Mouse (Mus musculus): ENCODE data around the gene Afap1l2.

The Afap1l2 gene

GRCm38 (mm10) chr19:57007291-57007690, 737 bp downstream of the Afap1l2 start:
- DNase-seq (ENCODE audit: low spot score), result no peak

GRCm38 (mm10) chr19:57006841-57007240, 1.2 kb downstream of the Afap1l2 start:
- DNase-seq (ENCODE audit: low spot score), result no peak

GRCm38 (mm10) chr19:57005062-57005461, 3.0 kb downstream of the Afap1l2 start:
- DNase-seq (ENCODE audit: low spot score), result no peak

DNA sequence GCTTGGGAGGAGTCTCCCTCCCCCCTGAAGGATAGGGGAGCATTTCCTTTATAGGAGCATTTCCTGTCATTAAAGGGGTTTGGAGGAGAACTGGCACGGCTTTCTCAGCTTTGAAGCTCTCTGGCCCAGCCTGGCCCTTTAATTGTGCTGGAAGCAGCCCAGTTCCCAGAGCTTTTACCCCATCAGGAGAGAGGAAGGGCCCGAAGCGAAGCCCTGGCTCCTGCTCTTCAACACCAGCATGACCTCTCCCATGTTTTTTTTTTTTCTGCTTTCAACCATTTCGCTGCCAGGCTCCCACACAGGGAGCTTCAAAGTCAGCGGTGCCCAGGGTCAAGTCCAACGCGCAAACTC, 4.6 kb downstream of the Afap1l2 start:
- no peak for DNase-seq (ENCODE audit: low spot score)

DNA sequence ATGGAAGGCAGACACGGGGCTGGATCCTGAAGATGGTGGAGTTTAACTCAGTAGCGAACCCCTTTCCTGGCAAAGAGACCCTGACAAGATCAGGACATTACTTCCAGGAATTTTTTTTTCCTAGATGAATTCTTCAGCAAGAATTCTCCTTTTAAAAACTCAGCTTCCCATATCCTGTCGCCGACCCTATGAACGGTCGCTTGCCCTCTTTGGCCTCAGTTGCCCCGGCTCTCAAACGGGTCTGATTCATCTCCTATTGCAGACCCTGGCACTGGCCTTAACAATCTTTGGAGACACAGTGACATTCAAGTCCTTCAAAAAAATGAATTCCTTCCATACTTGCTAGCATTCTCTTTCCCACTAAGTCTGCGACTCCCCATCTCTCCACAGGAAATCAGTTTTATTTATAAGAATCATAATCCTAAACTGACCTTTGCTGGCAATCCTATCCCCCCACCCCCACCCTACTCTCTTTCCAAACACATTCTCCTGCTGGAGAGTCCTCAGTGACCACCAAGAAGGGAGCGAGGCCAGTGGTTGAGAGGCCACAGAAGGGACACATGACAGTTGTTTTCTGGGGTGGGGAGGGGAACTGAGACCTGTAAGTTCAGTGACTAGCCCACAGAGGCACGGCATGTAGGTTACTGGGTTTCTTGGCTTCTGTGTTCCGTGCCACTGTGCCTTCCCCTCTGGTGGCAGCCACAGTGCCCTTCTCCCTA, 5.1 kb downstream of the Afap1l2 start:
- no peak for DNase-seq (ENCODE audit: low spot score)

GRCm38 (mm10) chr19:57001926-57002325, 6.1 kb downstream of the Afap1l2 start:
- no peak for DNase-seq (ENCODE audit: low spot score)

GRCm38 (mm10) chr19:57000592-57000991, 7.4 kb downstream of the Afap1l2 start:
- DNase-seq (ENCODE audit: low spot score), result no peak

GRCm38 (mm10) chr19:56999781-57000180, 8.2 kb downstream of the Afap1l2 start:
- no peak for DNase-seq (ENCODE audit: low spot score)

DNA sequence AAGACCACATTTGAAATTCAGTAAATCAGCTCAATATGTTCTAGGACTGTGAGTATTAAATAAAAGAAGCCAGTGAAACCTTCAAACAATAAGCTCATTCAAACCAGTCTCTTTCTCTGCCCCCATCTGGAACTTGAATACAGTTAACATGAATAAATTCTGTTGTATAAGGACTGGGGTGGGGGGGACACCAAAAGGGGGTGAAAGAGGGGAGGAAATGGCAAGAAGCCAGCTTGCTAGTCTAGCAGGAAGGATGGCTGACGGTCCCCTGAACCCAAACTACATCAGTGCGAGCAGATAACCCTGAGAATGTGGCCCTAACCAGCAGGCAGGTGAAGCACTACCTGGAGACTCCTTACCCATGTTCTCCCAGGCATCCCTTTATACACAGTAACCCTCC, 9.1 kb downstream of the Afap1l2 start:
- DNase-seq (ENCODE audit: low spot score), result no peak

DNA sequence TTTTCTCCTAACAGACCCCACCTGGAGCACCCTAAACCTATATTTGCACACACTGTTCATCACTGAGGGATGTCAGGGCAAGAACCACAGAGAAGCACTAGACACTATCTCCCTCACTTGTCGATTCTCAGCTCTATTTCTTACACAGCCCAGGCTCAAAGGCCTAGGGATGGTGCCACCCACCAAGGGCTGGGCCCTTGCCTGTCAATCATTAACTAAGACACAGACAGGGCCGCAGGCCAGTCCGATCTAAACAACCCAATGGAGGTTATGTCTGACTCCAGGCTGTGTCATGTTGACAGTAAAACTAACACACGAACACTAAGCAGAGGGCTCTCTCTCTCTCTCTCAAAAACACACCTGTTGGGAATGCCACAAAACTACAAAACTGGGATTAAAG, 9.7 kb downstream of the Afap1l2 start:
- no peak for DNase-seq (ENCODE audit: low spot score)

GRCm38 (mm10) chr19:56997164-56997599, 10.8 kb downstream of the Afap1l2 start:
- DNase-seq (ENCODE audit: low spot score), result peak; percentile 87

GRCm38 (mm10) chr19:56995441-56995840, 12.6 kb downstream of the Afap1l2 start:
- DNase-seq (ENCODE audit: low spot score), result no peak

- no peak for DNase-seq (ENCODE audit: low spot score)
Observed at GRCm38 (mm10) chr19:56994653-56995052, 13.4 kb downstream of the Afap1l2 start.

DNA sequence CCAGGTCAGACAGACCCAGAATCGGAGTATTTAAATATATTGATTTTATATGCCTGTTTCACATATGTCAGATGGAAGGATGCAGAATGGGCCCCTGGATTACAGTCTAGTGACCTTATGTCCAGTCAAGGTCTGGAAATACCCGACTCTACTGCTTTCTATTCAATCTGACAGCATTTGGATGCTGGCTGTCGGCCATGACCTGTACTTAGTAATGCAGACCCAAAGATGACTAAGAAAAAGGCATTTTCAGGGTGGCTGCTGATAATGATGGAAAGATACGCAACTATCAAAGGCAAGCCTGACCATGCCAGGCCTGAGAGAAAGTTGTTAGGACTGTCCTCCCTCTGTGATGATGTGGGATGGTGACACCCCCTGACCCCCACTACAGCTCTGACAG, 14.3 kb downstream of the Afap1l2 start:
- DNase-seq (ENCODE audit: low spot score), result no peak

GRCm38 (mm10) chr19:56992978-56993545, 15.0 kb downstream of the Afap1l2 start:
- DNase-seq (ENCODE audit: low spot score), result no peak

DNA sequence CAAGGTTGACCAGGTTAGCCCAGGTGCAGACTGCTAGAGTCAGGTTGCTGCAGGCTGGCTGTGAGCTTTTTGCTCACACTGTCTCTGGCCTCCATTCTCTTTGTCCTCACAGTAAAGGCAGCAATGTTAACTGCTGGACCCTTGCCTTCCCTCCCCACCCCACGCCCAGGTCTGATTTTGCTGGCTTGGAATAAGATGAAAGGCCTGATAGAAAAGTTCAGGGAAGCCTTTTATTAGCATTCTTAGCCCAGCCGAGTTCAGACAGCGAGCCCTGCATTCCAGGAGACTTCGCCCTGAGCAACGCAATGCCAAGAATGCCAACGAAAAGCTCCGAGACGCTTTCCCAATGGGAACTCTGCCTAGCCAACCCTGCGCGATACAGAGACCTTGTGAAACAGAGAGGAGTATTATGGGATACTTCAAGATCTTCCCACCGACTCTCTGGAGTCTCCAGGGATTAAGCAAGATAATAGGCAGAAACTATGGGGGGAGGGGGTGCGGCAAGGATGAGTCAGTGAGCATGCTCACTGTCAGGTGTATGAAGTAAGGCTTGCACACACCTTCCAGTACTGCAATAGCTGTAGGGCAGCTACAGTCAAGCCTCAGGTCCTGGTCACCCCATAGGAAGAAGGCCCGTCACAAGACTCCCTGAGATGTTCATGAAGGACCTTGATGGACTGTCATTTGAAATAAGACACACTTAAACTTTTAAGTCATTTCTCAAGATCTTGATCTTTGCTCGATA, 17.5 kb downstream of the Afap1l2 start:
- DNase-seq (ENCODE audit: low spot score), result peak; percentile 76

DNA sequence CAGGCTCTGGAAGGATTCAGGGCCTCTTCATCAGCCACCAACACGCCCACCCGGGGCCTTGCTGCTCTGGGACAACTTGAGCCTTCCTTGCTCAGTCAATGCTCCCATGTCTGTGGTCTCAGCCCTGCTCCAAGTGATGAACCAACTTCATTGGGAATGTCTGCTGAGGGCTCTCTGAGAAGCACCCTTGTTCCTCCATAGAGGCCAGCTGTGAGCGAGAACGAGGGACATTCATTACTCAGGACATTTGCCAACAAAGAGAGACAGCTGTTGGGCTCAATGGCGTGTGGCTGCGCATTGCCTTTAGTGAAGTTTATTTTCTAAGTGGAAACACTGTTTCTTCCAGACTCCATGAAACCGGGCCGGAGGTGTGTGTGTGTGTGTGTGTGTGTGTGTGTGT, 18.9 kb downstream of the Afap1l2 start:
- no peak for DNase-seq (ENCODE audit: low spot score)

DNA sequence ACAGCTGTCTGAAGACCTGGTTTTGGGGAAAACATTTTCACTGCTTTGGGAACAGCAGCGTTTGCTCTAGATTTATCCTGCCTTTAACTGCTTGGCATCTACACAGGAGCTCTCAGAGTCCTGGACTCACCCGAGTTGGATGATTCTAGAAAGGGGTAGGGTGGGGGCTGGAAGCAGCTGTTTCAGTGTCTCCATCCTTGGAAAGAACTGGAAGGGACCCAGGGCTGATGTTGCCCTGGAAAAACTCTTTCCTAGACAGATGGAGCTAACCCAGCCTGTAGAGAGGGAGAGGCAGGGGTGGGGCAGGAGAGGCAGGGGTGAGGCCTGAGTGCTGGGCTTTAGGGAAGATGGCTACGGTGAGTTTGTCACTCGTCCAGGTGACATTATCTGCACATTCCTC, 23.8 kb downstream of the Afap1l2 start:
- DNase-seq (ENCODE audit: low spot score), result no peak

DNA sequence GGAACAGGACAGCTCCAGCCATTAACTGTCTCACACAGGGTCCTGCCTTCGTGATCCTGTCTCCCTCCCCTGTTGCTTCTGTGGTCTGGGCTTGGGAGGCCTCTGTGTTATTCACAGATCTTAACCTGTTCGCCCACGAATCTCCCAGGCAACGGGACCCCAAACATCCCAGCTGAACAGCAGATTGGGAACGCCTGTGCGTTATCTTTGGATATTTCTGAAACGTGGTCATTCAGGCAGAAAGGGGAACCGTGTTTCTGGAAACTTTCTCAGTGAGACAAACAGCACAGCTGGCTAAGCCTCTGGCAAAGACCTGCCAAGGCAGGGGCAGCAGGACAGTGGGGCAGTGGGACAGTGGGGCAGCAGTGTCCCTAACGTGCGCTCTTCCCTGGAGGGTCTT, 24.3 kb downstream of the Afap1l2 start:
- DNase-seq (ENCODE audit: low spot score), result no peak

GRCm38 (mm10) chr19:56981760-56982159, 26.3 kb downstream of the Afap1l2 start:
- DNase-seq (ENCODE audit: low spot score), result no peak

DNA sequence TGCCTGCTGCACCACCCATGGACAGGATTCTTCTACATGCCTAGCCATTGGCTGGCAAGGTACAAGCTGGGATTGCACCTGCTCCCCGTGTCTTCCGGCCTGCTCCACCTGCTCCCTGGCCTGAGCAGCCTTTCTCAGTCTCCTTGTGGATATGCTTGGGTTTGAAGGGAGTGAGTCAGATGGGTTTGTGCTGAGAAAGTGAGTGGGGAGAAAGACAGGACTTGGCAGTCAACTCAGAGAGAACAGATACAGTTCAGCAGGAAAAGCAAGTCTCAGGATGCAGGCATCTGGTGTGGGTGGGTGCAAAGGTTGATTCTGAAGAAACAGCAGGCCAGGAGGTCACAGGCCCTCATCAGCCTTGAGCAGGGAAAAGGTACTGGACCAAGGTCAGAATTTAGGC, 27.2 kb downstream of the Afap1l2 start:
- no peak for DNase-seq (ENCODE audit: low spot score)

GRCm38 (mm10) chr19:56976962-56977948, 30.8 kb downstream of the Afap1l2 start:
- DNase-seq (ENCODE audit: low spot score), result no peak
